Mouse (Mus musculus) T-helper 17 cell (primary cell): ENCODE data around the gene Nipa1.

Source experiments
- in situ Hi-C, 2 experiments: fragments of 300-600 bp; cut with MboI, MseI; formaldehyde crosslinking; loops; 1 replicate in 1 of 2; 2 replicates in 1 of 2; pipeline ENCODE4 v1.15.1; 2025; ENCODE audit warnings: high pct_unique_total_duplicates in 2 of 2

The Nipa1 gene

GRCm38 (mm10) chr7:56010318-56011017, 9.3 kb downstream of the Nipa1 start:
- in situ Hi-C loops = no loop called here

GRCm38 (mm10) chr7:55998997-55999396, 20.8 kb downstream of the Nipa1 start:
- in situ Hi-C loops = no loop called here

- in situ Hi-C loops = no loop called here
Observed at GRCm38 (mm10) chr7:55995013-55995412, 24.7 kb downstream of the Nipa1 start.

- in situ Hi-C loops = loop anchor here in 1 of 2 experiments (5.0 kb wide), 1 partner anchor 50 kb away; no protein-coding TSS in a partner anchor
Observed at GRCm38 (mm10) chr7:55991858-55992257, 27.9 kb downstream of the Nipa1 start.

- in situ Hi-C loops = loop anchor here in 1 of 2 experiments (5.0 kb wide), 1 partner anchor 51 kb away; no protein-coding TSS in a partner anchor
Observed at GRCm38 (mm10) chr7:55991129-55991528, 28.6 kb downstream of the Nipa1 start.

- in situ Hi-C loops = no loop called here
Observed at GRCm38 (mm10) chr7:55986526-55987214, 33.1 kb downstream of the Nipa1 start.

GRCm38 (mm10) chr7:55984754-55985153, 35.0 kb downstream of the Nipa1 start:
- in situ Hi-C loops = no loop called here

GRCm38 (mm10) chr7:55983107-55983506, 36.6 kb downstream of the Nipa1 start:
- in situ Hi-C loops = no loop called here

- in situ Hi-C loops = no loop called here
Observed at GRCm38 (mm10) chr7:55982010-55982700, 37.6 kb downstream of the Nipa1 start.

GRCm38 (mm10) chr7:55981511-55981910, 38.2 kb downstream of the Nipa1 start:
- in situ Hi-C loops = no loop called here

GRCm38 (mm10) chr7:55974429-55974828, 45.3 kb downstream of the Nipa1 start:
- in situ Hi-C loops = no loop called here

- in situ Hi-C loops = loop anchor here in 1 of 2 experiments (5.0 kb wide), 1 partner anchor 177 kb away; the partner anchor contains the start of gene Tubgcp5
Observed at GRCm38 (mm10) chr7:55969415-55969814, 50.3 kb downstream of the Nipa1 start.

- in situ Hi-C loops = loop anchor here in 1 of 2 experiments (5.0 kb wide), 1 partner anchor 176 kb away; the partner anchor contains the start of gene Tubgcp5
Observed at GRCm38 (mm10) chr7:55968258-55968901, 51.4 kb downstream of the Nipa1 start.

- in situ Hi-C loops = loop anchor here in 1 of 2 experiments (5.0 kb wide), 1 partner anchor 175 kb away; the partner anchor contains the start of gene Tubgcp5
Observed at GRCm38 (mm10) chr7:55966866-55967460, 52.8 kb downstream of the Nipa1 start.

- in situ Hi-C loops = no loop called here
Observed at GRCm38 (mm10) chr7:55962004-55962908, 57.5 kb downstream of the Nipa1 start, which contains the start of gene Nipa2. Gene Nipa2, minus strand, starts transcription at chr7:55962476.

GRCm38 (mm10) chr7:55960506-55960905, 59.2 kb downstream of the Nipa1 start:
- in situ Hi-C loops = no loop called here

GRCm38 (mm10) chr7:55959801-55960200, 60.0 kb downstream of the Nipa1 start:
- in situ Hi-C loops = no loop called here

- in situ Hi-C loops = no loop called here
Observed at GRCm38 (mm10) chr7:55957916-55958315, 61.8 kb downstream of the Nipa1 start.

GRCm38 (mm10) chr7:55957178-55957577, 62.6 kb downstream of the Nipa1 start:
- in situ Hi-C loops = no loop called here

- in situ Hi-C loops = no loop called here
Observed at GRCm38 (mm10) chr7:55956054-55956453, 63.7 kb downstream of the Nipa1 start.
